Mouse (Mus musculus): Measurements from ENCODE around the gene Tspan3.
A peak's percentile ranks its signal among the peaks of the same experiment; 100 is the strongest.

The Tspan3 gene

DNA sequence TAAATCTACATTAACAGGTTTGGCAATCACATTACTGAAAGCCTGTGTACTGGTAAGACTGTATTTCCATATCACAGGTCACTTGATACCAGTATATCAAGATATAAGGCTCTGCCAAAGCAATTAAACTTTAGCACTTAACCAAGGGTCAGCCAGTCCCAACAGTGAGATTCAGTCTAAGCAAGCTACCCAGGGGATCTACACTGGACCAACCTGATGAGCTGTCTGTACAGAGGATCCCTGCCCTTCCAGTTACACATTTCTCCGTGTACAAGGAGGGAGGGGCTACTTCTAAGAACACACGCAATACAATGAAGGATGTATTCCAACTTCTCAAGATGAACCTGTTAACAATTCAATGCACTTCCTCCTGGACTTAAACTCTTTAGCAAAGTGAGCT lies 7.2 kb downstream of the Tspan3 start:
- DNase-seq (ENCODE audit: low read depth, low spot score): no peak

DNA sequence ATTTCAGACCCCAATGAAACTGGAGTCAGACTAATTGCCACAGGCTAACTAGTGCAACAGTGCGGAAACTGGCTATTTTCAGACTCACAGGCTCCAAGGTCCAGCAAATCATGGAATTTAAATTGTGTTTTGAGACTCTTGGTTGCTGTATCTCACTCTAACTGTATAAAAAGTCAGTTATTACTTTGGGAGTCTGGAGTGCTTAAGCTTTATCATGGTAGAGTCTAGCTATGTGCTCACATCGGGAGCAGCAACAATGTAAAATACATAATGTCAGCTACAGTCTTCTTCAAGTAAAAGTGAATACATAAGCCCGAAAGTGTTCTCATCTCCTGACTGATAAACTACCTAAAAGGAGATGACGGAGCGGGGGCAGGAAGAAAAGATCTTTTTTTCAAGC lies 10.7 kb downstream of the Tspan3 start:
- DNase-seq (ENCODE audit: low read depth, low spot score): no peak

DNA sequence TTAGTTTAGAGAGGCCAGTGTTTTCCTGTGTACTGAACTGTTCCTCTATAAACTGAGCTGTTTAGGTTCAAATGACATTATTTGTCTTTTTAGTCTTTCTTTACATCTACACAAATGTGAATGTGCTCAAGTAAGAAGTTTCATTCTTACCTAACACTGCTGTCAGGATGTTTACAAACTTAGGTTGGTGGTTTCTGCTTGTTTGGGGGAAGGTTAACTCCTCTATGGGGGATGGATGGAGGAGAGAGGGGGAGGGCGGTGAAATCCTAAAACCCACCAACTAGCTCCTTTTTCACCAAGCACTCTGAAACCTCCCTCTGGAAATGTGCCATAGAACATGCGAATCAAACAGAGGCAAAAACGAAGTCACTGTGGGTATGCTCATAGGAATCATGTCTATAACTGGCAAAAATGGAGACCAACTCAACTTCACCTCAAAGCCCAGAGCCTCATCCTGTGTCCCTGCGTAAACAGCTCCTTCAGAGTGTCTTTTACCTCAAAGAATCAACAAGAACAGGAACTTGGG lies 12.7 kb downstream of the Tspan3 start:
- no peak for DNase-seq (ENCODE audit: low read depth, low spot score)

DNA sequence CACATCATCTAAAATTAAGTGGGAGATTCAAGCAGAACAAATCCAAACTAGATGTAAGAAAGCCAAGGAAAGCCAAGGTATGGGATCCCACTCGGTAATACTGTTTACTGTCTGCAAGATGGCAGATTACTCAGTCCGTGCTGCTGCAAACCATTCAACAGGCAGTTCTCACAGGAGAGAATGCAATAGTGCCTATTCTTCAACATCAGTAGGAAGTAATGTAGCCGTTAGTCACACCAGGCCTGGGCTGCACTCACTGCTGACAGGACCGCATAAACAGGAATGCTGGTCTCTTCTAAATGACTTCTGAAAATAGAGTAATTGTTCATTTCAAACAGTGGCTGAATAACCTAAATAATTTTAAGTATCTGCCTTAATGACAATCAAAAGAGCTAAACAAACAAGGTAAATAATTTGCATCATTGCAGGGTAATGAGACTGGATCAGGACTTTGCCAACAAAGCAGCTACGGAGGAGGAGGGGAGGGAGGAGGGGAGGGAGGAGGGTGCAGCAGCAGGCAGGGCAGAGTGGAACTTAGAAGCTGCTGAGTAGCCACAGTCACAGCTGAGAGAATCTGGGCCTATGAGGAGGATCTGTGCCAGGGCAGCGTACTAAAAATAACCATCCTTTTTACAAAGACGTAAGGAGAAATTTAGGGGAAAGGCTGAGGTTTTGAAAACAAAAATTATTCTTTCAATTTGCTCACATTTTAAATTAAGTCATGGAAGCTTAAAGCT lies 13.4 kb downstream of the Tspan3 start:
- no peak for DNase-seq (ENCODE audit: low read depth, low spot score)

DNA sequence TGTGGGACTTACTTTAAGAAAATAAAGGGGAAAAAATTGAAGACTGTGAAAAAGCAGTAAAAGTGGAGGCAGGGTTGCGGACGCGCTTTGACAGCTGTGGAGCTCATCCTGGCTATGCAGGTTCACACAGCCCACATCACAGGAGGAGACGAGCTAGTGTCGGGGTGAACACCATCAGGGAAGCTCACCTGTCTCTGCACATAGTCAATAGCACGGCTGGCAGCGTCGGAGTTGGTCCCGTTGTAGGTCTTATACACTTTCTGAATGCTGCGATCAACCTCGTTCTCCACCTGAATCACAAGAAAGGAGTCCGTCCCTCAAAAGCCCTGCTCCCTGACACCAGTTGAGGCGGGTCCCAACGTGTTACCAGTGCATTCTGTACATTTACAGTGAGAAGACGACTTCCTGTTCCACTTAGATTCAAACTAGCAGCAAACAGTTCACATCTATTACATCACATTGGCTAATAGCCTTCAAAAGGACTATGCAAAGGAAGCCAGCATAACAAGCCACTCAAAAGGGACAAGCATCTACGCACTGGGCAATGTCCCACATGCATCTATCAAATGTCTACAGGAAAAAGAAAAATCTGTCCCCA lies 18.9 kb downstream of the Tspan3 start:
- peak; percentile 55 for DNase-seq (ENCODE audit: low read depth, low spot score)

DNA sequence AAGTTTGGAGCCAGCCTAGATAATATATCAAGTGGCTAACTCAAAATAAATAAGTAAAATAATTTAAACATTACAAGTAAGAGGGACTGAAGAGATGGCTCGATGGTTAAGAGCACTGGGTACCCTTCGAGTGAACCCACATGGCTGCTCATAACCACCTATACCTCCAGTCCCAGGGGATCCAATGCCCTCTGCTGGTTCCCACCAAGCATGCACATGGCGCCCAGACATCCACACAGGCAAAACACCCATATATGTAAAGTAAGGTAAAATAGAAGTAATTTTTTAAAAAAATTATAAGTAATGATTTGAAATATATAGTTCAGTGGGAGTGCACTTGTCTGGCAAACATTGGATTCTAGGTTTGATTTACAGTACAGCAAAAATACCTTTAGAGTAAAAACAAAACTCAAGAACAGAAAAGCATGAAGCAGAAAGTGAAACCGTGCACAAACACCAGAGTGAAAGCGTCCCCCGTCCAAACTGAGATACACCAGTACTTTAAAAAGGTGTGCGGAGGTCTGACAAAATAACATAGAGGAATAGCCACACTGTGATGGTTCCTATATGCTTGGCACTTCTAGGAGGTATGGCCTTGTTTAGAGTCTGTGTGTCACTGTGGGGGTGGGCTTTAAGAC lies 20.8 kb downstream of the Tspan3 start:
- peak; percentile 41 for DNase-seq (ENCODE audit: low read depth, low spot score)

DNA sequence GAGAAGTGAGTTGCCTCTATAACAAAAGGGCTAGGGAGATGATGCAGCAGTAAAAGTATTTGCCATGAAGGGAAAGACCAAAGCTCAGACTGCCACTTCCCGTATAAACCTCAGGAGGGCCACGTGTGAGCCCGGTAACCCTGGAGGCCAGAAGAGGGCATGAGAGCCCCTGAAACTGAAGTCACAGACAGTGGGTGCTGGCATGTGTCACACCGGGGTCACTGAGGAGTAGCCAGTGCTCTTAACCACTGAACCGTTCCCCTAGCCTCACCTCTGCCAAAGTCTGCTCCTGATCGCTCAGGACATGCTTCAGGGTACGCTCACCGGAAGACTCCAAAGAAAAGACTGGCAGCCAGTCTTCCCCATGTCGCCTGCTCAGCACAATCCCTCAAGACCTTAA lies 23.5 kb downstream of the Tspan3 start:
- no peak for DNase-seq (ENCODE audit: low read depth, low spot score)

DNA sequence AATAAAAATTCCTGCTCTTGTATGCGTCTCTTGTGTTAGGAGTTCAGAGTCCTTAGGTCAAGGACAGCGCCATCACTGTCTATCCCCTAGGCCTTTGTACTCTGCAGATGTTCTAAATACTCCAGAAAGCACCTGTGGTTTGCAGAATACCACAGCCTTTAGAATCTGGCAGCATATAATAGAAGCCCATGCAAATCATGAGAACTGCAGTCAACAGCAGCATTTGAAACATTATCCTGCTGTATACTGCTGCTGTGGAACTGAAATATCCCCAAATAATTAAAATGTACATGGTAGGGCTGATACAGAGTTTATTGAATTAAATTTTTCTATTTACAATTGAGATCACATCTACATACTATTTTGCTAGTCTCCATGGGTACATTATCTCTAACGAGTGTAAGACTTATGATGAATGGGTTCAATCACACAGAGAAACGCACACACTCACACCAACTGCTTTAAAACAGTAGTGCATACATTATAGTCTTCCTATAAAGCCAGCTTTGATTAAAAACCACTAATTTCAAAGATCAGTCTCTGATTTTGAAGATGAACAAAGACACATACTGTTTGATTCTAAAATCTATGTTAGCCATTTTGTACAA lies 29.6 kb downstream of the Tspan3 start:
- no peak for DNase-seq (ENCODE audit: low read depth, low spot score)

DNA sequence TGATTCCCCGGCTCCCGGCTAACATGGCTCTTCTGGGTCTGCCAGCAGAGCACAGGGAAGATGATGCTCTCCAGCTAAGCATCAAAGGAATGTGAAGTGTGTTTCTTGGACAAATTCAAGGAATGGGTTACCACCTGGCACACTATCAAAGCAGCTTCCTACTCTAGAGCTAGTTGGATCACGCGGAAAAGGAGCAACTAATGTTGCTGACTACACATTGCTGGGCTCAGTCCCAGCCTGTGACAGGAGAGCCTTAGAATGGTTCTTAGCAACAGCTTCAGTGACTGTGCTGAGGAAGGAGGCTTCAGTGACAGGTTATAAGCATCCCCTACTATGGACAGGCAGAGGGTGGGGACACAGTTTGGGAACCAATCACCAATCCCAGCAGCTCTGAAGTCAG lies 30.7 kb downstream of the Tspan3 start:
- no peak for DNase-seq (ENCODE audit: low read depth, low spot score)

DNA sequence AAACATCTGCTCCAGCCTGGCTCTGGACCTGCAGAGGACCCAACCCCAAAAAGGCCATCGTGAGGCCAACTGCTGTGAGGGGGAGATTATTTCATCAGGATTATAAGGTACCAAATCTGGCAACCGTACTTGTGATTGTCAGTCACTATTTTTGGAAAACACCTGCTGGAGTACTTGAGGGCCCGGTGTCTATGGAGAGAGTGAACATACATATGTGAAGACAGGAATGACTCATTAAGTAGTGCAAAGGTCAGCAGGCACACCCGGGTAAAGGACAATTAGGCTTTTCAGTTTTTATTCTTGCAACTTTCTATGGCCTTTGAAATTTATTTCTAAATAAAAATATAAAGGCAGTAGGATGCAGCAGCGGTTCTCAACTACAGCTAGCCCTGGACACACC lies 31.3 kb downstream of the Tspan3 start:
- DNase-seq (ENCODE audit: low read depth, low spot score): no peak

DNA sequence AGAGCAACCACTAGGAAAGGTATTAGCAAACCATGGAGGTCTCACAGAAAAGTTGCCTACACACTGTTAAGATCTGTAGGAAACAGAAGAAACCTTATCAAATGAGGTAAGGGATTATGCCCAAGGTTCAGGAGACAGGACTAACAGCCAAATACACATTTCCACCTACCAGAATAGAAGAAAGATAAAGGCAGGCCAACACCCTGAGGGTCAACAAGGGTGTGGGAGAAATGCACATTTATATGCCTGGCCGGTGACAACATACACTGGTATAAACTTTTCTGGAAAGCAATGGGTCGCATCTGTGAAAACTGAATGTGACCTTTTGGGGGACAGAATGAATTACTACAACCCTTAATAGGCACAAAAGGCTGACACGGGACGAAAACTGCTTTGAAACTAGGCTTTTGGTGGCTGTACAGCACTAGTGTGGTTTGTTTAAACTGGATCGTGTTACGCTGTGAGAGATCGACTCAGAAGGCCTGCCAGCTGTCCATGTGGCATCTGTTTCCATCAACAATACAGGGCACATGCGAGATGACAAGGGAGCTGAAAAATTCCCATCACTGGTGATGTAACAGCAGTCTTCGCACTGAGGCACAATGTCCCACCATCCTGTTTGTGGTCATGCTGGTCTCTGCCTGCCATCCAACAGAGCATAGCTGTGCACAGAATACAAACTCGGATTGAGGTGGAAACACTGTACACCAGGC lies 33.3 kb downstream of the Tspan3 start:
- no peak for DNase-seq (ENCODE audit: low read depth, low spot score)

DNA sequence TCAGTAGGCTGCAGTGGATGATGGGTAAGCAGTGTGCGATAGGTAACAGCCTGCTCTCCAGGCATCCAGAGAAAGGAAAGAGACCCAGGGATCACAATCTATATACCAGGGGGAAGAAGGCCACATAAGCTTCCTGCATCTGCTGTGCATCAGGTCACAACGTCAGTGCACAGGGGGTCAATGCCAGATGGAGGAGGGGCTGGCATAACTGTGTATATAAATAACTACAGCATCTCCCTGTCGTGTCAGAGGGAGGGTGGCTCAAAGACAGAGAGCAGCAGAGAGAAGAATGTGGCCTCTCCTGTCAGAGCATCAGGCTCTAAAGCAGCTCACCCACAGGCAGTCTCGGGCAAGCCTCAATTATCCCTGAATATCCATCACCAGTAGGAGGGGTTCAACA lies 34.7 kb downstream of the Tspan3 start:
- DNase-seq (ENCODE audit: low read depth, low spot score): no peak

DNA sequence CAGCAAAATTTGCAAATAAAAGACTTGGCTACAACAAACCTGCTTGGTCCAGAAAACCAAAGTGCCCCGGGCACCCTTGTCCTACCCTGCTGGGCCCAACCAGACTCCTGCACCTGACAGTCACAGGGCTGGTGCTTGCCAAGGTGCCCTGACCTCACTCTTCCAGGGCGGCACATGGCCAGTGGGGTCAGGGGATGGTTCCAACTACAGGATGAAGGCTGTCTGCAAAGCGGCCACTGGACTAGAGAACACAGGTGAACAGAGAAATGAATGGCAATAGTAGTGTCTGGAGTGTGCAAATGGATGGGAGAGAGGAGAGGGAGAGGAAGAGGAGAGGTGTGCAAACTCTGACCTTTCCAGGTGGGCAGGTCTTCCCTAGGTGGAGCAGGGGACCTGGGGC lies 35.3 kb downstream of the Tspan3 start:
- DNase-seq (ENCODE audit: low read depth, low spot score): no peak

DNA sequence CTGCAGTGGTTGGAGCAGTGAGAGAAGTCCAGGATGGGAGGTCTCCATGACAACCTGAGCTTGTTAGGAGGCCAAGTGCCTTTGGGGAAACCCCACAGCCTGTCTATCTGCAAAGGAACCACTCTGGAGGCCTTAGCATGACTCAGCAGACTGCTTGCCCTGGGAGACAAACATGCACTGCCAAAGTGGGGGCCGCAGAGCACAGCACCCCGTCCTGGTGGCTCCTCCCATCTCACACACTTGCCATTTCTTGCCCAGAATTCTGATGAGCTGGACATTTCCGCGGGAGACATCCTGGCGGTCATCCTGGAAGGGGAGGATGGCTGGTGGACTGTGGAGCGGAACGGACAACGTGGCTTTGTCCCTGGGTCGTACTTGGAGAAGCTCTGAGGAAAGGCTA lies 36.9 kb downstream of the Tspan3 start:
- peak; percentile 52 for DNase-seq (ENCODE audit: low read depth, low spot score)

DNA sequence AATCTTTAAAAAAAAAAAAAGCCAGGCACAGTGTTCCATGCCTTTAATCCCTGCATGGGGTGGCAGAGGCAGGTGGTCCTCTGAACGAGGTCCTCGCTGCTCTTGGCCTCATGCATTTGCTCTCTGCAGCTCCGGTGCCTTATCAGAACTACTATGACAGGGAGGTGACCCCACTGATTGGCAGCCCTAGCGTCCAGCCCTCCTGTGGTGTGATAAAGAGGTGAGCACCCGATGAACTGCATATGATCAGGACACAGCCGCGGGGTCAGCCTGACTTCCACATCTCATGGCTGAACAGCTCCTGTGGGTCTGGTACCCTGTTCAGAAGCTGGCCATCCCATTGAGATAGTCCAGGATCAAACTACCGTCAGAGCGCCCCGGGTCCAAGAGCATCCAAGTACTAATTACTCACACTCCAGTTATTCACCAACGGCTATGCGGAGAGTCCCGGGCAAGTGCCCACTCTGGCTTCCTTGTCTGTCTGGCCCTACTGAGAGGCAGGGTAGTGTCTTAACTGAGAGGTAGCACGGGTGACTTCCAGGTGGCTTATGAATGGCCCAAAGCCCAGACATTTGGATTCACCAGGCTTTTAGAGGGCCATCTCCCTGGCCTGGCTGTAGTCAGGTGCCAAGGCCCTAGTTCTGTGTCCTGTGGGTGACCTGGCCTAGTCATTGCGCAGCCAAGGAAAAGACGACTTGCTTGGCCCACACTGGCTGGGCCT lies 38.7 kb downstream of the Tspan3 start:
- DNase-seq (ENCODE audit: low read depth, low spot score): no peak

DNA sequence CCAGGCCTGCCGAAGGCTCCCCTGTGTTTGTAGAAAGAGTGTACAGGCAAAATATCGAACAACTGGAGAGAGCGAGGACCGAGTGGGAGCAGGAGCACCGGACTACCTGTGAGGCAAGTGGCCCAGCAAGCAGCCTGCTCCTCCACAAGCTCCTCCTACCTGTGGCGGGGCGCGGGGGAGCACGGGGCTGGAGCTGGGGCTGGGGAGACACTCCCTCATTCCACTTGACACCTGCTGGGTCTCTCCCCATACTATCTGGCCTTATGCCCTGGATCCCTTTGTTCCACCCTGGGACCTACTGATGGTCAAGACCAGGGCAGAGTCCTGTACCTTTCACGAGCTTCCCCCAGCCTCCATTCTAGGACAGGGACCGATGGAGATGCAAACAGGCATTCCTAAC lies 40.7 kb downstream of the Tspan3 start:
- DNase-seq (ENCODE audit: low read depth, low spot score): no peak

DNA sequence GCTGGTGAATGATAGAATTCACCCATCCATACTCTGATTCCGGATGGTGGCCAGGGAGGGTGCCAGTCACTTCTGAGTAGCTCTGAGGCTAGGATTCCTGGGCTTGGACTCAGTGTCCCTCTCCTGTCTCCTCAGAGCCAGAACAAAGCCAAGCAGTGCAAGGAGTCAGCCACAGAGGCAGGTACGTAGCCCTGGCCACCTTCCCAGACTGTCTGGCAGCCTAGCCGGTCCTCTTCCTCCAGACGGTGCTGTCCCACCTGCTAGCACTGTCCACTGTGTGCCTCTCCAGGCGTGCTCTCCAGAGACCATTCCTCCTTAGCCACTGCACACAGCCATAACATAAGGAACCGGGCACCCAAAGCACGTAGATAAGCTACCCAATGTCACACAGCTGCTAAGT lies 41.7 kb downstream of the Tspan3 start:
- DNase-seq (ENCODE audit: low read depth, low spot score): no peak

DNA sequence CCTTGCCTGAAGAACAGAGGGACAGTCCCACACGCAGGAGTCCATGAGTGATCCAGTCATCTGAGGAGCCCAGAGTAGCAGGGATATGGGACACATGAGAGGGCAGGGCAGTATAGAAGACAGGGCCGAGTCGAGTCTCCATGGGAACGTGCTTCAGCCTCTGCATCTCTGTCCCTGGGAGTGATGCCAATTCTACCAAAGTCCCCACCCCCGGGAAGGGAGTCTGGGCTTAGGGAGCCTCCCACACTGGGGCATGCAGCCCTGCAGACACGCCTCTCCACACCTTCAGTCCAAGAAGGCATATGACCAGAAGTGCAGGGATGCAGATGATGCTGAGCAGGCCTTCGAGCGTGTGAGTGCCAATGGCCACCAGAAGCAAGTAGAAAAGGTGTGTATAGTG lies 42.3 kb downstream of the Tspan3 start:
- no peak for DNase-seq (ENCODE audit: low read depth, low spot score)

DNA sequence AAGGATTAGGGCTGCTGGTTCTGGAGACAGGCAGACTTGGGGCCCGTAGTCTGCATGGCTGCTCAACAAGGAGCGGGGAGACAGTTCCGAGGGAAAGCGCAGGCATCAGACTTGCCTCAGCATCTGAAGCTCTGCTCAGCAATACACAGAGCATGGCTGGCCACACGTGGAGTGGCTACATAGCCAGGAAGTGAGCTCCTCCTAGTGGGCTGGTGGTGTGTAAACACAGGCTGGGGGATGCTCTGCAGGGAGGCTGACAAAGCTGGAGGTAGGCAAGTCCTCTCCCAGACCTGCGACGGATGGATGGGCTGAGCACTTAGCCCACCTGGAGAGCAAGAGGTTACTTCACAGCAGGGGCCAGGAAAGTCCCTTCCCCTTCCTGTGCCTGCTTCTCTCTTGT lies 44.2 kb downstream of the Tspan3 start:
- no peak for DNase-seq (ENCODE audit: low read depth, low spot score)

DNA sequence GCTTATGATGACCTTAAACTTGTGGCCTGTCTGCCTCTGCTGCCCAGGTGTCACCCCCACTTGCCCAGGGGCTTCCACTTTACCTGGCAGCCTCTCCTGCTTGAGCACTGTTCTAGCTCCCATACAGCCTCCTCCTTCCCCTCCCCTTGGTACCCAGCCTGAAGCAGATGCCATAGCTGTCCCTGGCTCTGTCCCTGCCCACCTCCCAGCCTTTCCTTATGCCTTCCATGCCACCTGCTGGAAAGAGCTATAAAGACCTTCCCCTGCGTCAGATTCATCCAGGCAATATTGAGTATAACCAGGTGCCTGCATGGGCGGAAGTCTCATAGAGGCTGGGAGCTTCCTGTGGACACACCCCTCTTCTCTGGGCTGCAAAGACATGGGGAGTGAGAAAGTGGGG lies 45.6 kb downstream of the Tspan3 start:
- DNase-seq (ENCODE audit: low read depth, low spot score): no peak

DNA sequence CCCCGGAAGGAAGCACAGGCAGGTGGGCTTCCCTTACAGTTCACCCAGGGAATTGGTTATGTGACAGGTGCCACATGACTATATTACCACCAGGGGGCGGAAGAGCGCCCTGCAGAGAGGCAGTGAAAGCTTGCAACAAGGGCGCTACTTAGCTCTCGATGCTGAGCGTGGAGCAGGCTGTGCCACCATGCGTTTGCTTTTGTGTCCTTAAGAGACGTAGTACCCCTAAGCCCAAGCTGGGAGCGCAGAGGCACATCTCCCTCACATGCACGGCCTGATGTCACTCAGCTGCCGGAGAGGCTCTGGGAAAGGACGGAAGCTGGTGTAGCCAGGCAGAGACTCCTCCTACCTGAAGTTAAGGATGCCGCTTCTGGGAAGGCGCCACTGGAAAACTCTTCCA lies 46.7 kb downstream of the Tspan3 start:
- DNase-seq (ENCODE audit: low read depth, low spot score): peak; percentile 77

Data from CD4-positive helper T cell, adult 2 months (primary cell).